Mouse (Mus musculus): ENCODE data around the gene Top2a.

The Top2a gene

DNA sequence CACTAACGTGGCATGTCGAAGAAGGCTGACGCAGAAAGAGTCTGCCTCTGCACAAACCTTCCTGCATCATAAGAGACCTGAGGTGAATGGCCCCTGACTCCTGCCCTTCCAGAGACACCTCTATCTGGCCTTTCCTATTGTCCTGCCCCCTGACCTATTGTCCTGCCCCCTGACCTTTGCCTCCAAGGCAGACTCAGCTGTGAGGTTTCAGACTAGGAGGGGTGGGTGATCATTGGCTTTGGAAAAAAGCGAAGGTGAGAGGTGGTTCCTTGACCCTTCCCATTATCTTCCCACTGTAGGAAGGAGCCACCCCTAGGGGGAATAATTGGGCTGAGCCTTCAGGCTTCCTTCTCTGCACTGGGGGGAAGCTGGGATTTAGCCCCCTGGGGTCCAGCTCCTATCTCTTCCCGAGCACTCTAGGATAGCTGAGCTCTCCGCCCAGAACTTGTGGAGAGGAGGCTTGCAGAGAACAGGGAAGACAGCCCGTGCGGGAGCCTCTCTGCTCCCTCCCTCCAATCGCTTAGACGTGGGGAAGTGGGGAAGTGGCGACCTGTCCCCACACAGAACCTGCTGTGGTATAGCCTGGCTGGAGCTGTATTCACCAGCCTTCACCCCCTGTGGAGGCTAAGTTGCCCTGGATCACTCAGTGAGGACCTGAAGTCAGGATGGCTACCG is 61.4 kb downstream of the Top2a start:
- DNase-seq: no peak

DNA sequence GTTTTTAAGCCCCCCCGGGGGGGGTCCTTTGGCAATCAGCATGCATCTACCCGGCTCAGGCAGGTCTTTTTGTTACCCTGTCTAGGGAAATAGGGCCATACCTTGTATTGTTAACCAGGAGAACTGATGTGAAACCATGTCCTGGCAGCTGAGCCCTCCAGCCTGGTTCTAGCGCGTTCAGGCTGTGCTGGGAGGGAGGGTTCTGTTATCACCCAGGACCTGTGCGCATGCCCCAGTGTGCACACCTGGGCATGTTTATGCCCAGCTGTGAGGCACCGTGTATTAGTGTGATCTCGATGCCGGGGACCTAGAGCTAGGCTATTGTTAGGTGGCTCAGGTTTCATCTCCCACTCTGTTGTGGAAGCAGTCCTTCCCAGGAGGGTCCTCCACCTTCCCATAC is 62.2 kb downstream of the Top2a start:
- DNase-seq: no peak

DNA sequence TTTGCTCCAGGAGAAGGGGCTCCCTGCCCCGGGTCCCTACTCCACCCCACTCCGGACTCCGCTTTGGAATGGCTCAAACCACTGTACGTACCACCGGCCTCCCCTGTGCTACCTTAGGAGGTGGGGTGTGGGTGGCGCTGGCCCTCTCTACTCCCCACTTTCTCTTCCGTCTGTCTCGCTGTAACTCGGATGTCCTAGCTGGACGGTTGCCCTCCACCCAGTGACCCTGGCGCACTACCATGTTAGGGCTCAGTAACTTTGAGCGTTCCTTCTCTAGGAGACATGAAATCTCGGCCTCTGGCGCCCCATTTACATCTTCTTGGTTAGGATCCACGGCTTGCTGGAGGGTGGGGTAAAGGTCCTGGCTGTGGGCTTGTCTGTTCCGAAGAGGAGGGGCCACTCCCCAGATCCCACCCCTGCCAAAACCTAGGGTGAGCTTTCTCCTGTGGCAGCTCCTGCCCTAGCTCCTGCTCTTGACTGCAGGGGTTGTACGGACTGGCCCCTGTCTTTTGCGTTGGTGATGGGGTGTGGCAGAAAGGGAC is 62.9 kb downstream of the Top2a start:
- DNase-seq: no peak

DNA sequence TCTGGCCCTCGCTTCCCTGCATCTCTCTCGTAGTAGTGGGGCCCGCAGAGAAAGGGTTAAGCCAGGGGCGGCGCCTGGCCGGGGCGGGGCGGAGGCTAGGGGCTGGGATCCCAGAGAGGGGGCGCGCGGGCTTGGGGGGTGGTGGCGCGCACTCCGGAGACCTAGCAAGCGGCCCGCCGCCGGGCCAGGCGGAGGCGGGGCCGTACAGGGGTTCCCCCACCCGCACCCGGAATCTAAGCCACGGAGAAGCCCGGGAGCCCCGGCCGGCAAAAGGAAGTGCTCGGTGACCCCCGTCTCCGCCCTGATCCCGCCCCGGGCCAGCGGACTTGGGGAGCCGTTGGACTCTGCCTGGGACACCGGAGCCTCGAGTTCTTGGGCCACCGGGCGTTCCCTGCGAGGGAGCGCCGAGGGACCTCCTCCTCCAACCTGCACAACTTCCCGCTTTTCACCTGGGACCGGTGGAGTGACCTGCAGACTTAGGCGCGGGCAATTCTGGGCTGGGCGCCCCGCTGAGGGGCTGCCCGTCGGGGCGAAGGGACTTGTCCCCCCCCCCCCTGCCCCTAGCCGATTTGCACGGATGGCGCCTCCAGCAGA is 63.6 kb downstream of the Top2a start:
- no peak for DNase-seq

DNA sequence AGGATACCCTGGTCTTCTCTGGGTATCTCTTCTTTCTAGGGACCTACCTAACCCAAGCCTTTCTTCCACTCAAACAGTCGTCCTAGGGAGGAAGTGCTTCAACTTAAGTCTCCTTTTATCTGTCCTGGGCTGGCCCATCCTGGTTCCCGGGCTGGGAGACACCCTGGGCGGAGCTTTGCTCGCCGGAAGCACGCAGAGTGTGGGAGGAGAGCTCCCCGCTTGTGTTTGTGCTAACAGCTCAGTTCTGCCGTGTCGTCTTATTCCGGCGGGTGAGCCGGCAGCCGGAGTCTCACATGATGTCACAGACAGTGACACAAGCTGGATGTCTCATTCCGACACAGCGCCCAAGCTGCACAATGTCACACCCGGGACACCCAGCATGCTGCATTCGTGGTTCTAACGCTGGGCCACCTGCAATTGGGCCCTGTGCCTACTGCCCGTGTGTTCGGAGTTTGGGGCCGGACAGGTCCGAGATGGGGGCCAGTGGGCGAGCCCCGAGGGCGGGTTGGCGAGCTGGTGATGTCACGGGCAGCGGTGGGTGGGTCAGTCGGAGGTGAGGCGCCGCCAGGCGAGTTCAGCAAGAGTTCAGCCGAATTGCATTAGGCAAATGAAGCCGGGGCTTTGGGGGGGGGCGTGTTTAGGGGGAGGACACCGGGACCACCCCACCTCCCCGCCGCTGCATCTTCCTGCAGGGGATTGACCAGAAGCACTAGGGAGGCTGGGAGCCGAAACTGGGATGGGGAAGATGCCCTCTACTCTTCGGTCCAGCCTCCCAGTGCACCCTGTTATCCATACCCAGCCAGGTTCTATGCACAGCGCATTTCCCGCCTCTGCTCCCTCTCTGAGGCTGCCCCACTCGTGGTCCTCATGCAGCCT is 64.3 kb downstream of the Top2a start:
- DNase-seq: peak; percentile 66

DNA sequence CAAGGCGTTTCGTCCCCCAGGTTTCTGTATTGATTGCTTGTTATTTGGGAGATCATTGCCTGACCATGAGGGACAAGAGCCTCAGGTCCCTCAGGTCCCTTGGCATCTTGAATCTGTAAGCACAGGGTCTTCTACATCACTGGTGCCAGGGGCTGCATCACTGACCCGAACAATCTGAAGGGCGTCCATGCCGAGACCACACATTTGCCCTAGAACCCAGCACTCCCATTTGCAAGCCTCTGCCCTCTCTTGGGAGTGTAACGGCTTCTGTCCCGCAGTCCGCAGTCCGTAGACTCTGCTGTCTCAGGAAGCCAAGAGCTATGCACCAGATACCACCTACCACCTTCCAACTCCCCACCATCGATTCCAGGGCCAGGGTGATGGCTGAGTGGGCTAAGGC is 67.6 kb downstream of the Top2a start:
- DNase-seq: no peak

GRCm38 (mm10) chr11:98955707-98956235 is 68.2 kb downstream of the Top2a start:
- no peak for DNase-seq

DNA sequence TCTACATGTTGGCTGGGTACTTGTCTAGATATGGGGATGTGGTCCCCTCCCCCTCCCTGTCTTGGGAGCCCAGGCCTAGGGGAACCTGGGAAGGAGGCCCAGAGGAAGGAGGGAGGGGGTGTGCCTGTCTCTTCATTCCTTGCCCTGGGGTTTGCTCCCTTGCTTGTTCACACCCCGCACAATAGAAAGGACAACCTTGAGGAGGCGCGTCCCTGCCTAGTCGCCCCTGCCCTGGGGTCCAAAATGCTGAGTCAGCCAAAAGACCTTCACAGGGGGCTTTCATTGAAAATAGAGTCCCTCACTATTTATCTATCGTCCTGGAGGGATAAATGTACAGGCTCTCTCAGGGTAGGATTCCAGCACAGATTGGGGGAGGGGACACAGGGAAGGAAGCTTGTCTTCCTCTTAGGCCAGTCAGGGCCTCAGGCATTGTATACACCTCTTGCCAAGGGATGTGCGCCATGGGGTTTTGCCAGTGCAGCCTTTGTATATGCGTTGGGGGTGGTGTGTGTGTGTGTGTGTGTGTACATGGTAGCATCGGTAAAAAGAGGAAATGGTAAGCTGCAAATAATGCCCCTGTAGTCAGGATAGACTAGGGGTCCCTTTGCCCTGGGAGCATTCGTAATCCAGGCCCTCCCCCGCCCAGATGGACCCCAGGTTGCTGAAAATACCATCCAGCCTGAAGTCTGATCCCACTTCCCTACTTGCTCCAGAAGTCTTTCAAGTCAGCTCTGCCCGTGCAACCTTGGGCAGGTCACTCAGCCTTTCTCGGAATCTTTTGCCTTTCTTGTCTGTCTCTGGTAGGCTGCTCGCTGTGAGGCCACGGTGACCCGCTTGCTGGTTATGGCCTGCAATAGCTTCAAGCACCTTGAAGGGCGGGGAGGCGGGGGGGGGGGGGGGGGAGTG is 68.9 kb downstream of the Top2a start:
- DNase-seq: no peak

DNA sequence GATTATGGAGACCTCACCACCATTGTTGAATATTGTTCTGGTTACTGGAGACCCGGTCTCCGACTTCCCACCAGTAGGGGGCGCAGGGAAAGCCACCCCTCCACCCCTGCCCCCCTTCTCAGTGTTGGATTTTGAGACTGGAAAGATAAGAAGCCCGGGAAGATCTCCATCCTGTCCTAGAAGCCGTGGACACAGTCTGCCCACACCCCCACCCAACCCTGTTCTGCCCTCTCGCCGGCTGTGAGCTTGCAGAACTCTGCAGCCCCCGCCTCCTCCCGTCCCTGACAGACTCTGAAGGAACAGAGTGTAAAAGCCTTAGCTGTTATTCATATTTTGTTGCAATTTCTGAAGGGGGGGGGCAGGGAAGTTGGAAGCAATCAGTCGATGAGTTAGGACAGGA is 69.6 kb downstream of the Top2a start:
- DNase-seq: peak; percentile 77

GRCm38 (mm10) chr11:98953835-98954320 is 70.1 kb downstream of the Top2a start:
- DNase-seq: no peak

GRCm38 (mm10) chr11:98953361-98953760 is 70.6 kb downstream of the Top2a start:
- no peak for DNase-seq

GRCm38 (mm10) chr11:98952736-98953135 is 71.3 kb downstream of the Top2a start:
- no peak for DNase-seq

DNA sequence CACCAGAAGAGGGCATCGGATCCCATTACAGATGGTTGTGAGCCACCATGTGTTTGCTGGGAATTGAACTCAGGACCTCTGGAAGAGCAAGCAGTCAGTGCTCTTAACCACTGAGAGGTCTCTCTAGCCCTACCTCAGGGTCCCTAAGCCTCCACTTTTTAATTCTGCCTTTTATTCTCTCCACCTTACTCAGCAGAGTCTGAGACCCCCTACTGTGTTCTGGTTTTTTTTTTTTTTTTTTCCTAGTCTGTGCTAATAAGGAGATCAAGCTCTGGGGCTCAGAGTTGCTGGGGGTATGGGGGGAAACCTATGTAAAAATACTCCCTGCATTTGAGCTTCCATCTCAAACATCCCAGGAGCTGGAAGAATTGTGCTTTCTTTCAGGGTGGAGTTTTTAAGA is 71.9 kb downstream of the Top2a start:
- DNase-seq: no peak

- DNase-seq: no peak
Measured at GRCm38 (mm10) chr11:98951026-98951906, 72.7 kb downstream of the Top2a start.

DNA sequence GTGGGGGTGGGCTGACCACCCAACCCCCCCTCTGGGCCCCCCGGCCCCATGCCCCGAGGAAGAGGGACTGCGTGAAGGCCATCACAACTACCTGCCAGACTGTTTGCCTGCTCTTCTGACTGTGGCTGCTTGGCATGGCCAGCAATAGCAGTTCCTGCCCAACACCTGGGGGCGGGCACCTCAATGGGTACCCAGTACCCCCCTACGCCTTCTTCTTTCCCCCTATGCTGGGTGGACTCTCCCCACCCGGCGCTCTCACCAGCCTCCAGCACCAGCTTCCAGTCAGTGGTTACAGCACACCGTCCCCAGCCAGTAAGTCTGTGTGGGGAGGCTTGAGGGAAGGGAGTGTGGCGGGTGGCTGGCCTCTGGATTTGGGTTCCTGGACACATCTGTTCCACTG is 73.5 kb downstream of the Top2a start:
- DNase-seq: no peak

- DNase-seq: no peak
Measured at GRCm38 (mm10) chr11:98949958-98950460, 74.0 kb downstream of the Top2a start.

DNA sequence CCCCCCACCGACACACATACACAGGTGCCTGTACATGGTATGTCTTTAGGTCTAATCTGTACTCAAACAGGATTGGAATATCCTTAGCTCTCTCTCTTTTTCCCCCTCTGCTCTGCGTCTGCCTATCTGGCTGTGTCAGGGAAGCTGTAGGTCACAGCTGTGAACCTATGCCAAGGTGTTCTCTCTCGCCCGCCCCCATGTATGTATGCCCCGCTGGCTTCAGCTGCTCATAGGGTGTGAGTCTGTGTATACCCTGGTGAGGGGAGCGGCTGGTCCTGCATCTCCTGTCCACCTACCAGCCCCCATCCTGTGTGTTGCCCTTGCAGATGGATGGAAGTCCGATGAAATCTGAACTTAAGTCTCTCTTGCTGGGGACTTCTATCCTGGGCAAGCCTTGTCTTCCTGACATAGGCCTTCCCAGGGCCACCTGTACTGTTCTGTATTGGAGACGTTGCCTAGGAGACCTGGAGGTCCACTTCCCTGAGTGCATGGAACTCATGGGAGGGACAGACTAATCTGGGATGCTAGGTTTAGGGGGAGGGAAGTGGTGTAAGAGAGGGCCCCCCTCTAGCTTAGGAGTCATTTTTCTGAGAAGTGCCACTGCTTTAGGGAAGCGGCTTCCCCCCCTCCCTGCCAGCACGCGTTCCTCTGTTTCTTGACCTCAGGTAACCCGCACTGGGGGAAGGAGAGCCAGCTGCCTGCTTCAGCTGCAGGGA is 74.6 kb downstream of the Top2a start:
- no peak for DNase-seq

DNA sequence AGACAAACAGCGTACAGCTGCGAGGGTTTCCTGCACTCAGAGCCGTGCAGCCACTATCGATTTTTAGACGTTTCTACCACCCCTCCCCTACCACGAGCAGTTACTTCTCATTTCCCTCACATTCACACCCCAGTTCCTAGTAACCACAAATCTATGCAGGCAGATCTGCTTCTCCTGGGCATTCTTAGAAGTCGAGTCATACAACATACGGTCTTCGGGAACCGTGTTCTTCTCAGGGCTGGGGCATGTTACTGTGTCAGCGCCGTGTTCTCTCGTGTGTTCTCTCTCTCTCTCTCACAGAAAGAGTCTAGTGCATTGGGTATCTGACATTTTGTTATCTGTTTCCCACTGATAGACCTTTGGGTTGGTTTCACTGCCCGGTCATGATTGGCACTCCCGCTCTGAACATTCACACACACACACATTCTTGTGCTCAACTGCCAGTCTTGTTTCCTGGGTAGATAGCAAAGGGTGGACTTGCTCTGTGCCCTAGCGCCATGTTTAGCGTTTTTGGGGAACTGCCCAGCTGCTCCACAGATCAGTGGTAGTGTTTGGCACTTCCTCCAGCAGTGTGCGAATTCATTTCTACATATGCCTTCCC is 75.9 kb downstream of the Top2a start:
- no peak for DNase-seq

DNA sequence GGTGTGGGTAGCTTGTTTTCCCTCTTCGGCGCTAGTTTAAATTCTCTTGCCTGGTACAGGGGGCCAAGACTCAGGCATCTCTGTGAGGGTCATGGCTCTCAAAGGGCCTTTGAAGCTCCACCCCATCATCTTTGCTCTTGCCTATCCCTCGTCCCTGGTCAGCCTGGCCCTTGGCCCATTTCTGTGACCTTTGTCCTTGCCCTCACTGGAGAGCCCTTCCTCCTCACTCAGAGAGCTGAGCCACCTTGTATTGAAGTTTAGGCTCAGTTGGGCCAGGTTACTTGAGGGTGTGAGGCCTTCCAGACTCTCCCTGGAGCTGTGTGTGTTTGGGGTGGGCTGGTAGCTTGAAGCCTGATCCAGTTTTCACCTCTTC is 78.4 kb downstream of the Top2a start:
- DNase-seq: no peak

Measured in right cerebral cortex, postnatal 14 days (tissue).